In genomic region chr1:95624376-95624775, GRCm38 (mm10) we compare ENCODE assay signal across 20 mouse cellular contexts.
"Had no signal": no experiment of that assay in that cellular context is flagged by ENCODE, and none has a peak within 500 bp of the region (broad histone marks: within the 10 kb centered on the region; RNA-seq: fewer than 3 reads in every experiment).

No protein-coding gene starts in this region.

- H3K27ac ChIP-seq: layer of hippocampus, adult 2 months; limb, embryonic 10.5 days; limb, embryonic 13.5 days; liver, embryonic 14.5 days; lung, embryonic 15.5 days; midbrain, embryonic 13.5 days; stomach, embryonic 15.5 days had no signal

- H3K36me3 ChIP-seq: limb, embryonic 10.5 days; limb, embryonic 13.5 days; stomach, embryonic 15.5 days had no signal

- H3K4me3 ChIP-seq: layer of hippocampus, adult 2 months; limb, embryonic 10.5 days; limb, embryonic 13.5 days; lung, embryonic 15.5 days; midbrain, embryonic 13.5 days; stomach, embryonic 15.5 days had no signal

- ATAC-seq: liver, postnatal 0 days; midbrain, embryonic 13.5 days; midbrain, embryonic 16.5 days had no signal

- H3K9me3 ChIP-seq: limb, embryonic 10.5 days; limb, embryonic 13.5 days; lung, embryonic 15.5 days; midbrain, embryonic 13.5 days; stomach, embryonic 15.5 days had no signal

- DNase-seq: kidney, adult 18-20 months; kidney, adult 9 months; kidney, postnatal 25 days; layer of hippocampus, adult 9-11 months; liver, postnatal 0 days; lung, postnatal 14 days; lung, postnatal 4 days; right cerebral cortex, adult 18-20 months; right cerebral cortex, postnatal 14 days; right cerebral cortex, postnatal 4 days; thymus, postnatal 25 days had no signal

- H3K4me1 ChIP-seq: limb, embryonic 10.5 days; limb, embryonic 13.5 days; lung, embryonic 15.5 days; midbrain, embryonic 13.5 days; stomach, embryonic 15.5 days had no signal

- H3K4me2 ChIP-seq: limb, embryonic 13.5 days; liver, embryonic 11.5 days; lung, embryonic 15.5 days; midbrain, embryonic 13.5 days; stomach, embryonic 15.5 days had no signal

- H3K27me3 ChIP-seq: limb, embryonic 13.5 days; lung, embryonic 15.5 days; midbrain, embryonic 13.5 days; stomach, embryonic 15.5 days had no signal

- H3K9ac ChIP-seq: limb, embryonic 13.5 days; liver, embryonic 14.5 days; liver, postnatal 0 days; lung, embryonic 15.5 days; midbrain, embryonic 13.5 days; stomach, embryonic 15.5 days had no signal
